Mouse (Mus musculus) lung, postnatal 0 days (tissue): Measurements from ENCODE around the gene Ece1. TPM values are rescaled to one million over a fixed set of nuclear protein-coding genes. Genes with fewer than 3 reads are reported as not detected.

Experiments
- ATAC-seq: fragments of 200-750 bp; cut with Nextera tagmentation; 2 replicates; pipeline ENCODE4 v1.8.0; 2017; ENCODE audit warnings: moderate library complexity
- DNase-seq: peaks from one replicate; pipeline ENCODE4 v3.0.0-alpha.2; 2016; ENCODE audit warnings: low spot score
- H3K27ac ChIP-seq: fragments of 300-500 bp; sonication (generic); 2 replicates; pipeline ENCODE4 v1.5.1; 2014; ENCODE audit warnings: antibody characterized with exemption, mild to moderate bottlenecking, low read length, mixed read lengths
- H3K27me3 ChIP-seq: fragments of 300-500 bp; sonication (generic); replicated peaks from 2 replicates; pipeline ENCODE4 v1.6.1; 2014; ENCODE audit warnings: low read length, mixed read lengths; ENCODE audit not compliant: insufficient read depth
- H3K36me3 ChIP-seq: fragments of 300-500 bp; sonication (generic); 2 replicates; pipeline ENCODE4 v1.6.1; 2014; ENCODE audit warnings: low read length, mixed read lengths; ENCODE audit not compliant: insufficient read depth
- H3K4me1 ChIP-seq: fragments of 300-500 bp; sonication (generic); 2 replicates; pipeline ENCODE4 v1.6.1; 2014; ENCODE audit warnings: antibody characterized with exemption, low read depth, low read length, mixed read lengths; ENCODE audit not compliant: insufficient read depth
- H3K4me2 ChIP-seq: fragments of 300-500 bp; sonication (generic); replicated peaks from 2 replicates; pipeline ENCODE4 v1.6.1; 2014; ENCODE audit warnings: low read depth, mild to moderate bottlenecking, low read length, moderate library complexity, mixed read lengths
- H3K4me3 ChIP-seq: fragments of 300-500 bp; sonication (generic); 2 replicates; pipeline ENCODE4 v1.5.1; 2014; ENCODE audit warnings: low read depth, low read length
- H3K9ac ChIP-seq: fragments of 300-500 bp; sonication (generic); replicated peaks from 2 replicates; pipeline ENCODE4 v1.6.1; 2014; ENCODE audit warnings: low read depth, mild to moderate bottlenecking
- H3K9me3 ChIP-seq: fragments of 300-500 bp; sonication (generic); 2 replicates; pipeline ENCODE4 v1.6.1; 2016; ENCODE audit warnings: low read length, mixed read lengths
- CTCF ChIP-seq: IDR thresholded peaks from 2 replicates; pipeline ENCODE4 v1.5.1; 2016; ENCODE audit warnings: antibody characterized with exemption, mild to moderate bottlenecking
- EP300 ChIP-seq: IDR thresholded peaks from 2 replicates; pipeline ENCODE4 v1.6.1; 2016; ENCODE audit warnings: antibody characterized with exemption, mild to moderate bottlenecking, control low read depth
- WGBS: fragments of 180-500 bp; shearing (Covaris S2); extraction: QIAGEN DNeasy Blood & Tissue Kit; methylation state at CpG from one replicate; pipeline ENCODE4 v1.1.7; 2014; 5-methylcytosine and 5-hydroxymethylcytosine counted together
- polyA plus RNA-seq: library from polyadenylated mRNA; unstranded; fragments of >200 nt; fragmentation: Nextera tagmentation; extraction: Ambion mirVana; gene quantifications from 2 replicates; pipeline ENCODE4 v1.2.1, GENCODE M21; 2015

Gene Ece1
- polyA plus RNA-seq, 1 experiment from 2014 or later, result 80.9 TPM

DNA sequence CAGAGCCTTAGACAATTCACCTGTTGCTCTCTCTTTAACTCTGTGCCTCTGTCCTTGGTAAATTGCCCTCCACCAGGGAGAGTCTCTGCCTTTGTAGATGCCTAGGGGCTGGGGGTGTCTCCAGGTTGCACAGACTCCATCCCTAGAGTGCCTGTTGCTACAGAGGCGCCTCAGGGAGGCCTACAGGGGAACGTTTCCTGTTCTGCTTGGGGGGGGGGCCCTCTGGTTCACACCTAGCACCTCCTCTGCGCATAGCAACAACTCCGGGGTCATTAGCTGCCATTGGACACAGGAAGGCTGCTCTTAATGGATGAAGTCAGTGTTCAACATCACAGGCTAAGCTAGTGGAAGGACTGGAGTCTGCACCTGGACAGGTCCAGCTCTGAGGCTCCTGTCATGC lies 12.8 kb downstream of the Ece1 start:
- no peak for DNase-seq
- Histone ChIP-seq H3K9ac (no peak overlapping the region), H3K27me3 (no peaks in the 10 kb centered on the region), H3K4me3 (no peak overlapping the region), H3K9me3 (no peaks in the 10 kb centered on the region), H3K4me2 (no peak overlapping the region), H3K36me3 (no peaks in the 10 kb centered on the region), H3K4me1 (peaks cover 5% of the 10 kb centered on the region; the same call in 1 of the 2 replicates), H3K27ac (no peak overlapping the region)
- no peak for ATAC-seq
- 33% methylated on average over 4 of the region's 4 CpGs for WGBS
- TF ChIP-seq EP300 (no peak), CTCF (no peak)

DNA sequence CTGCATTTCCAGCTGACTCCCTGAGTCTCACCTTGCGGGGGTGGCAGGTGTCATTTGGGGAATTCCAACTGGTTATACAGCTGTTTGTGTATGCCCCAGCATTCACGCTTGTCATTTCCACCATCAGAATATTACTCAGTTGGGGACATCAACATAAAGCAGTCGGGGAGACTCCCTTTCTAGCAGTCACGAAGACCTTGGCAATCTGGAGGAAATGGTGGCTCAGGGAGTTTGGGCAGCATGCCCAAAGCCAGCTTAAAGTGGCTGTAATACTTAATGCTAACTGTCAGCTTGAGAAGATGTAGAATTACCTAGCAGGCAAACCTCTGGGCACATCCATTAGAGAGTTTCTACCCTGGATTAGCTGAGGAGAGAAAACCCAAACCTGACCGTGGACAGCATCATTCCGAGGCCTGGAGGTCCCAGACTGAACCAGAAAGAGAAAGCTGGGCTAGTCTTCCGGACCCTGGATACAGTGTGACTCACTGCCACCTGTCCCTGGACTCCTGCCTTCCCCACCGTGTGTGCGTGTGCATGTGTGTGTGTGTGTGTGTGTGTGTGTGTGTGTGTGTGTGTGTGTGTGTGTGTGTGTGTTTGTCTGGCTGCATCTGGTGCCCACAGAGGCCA lies 13.5 kb downstream of the Ece1 start:
- H3K9me3 ChIP-seq, result no peaks in the 10 kb centered on the region
- ATAC-seq (no peak), DNase-seq (no peak)
- TF ChIP-seq CTCF (no peak), EP300 (no peak)
- H3K27ac ChIP-seq, result no peak overlapping the region
- H3K4me2 ChIP-seq, result no peak overlapping the region
- 49% methylated on average over 7 of the region's 9 CpGs for WGBS
- H3K9ac ChIP-seq, result no peak overlapping the region
- H3K4me1 ChIP-seq, result peaks cover 5% of the 10 kb centered on the region; the same call in 1 of the 2 replicates
- H3K36me3 ChIP-seq, result no peaks in the 10 kb centered on the region
- H3K4me3 ChIP-seq, result no peak overlapping the region
- no peaks in the 10 kb centered on the region for H3K27me3 ChIP-seq

DNA sequence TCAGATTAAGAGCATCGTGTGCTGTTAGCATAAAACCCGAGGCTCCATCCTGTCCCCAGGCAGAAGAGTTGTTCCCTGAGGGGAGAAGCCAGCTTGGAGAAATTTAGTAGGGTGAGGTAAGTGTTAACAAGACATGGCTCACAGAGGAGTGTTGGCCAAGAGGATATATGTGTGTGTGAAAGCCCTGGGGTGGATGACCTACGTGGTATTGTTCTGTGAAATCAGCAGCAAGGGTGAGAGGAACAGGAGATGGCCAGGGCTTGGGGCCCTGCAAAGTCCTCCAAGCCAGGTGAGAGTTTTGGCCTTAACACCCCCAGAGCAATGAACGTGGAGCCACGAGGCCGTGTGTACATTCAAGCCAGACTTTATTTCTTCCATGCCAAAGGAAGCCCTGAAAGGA lies 14.8 kb downstream of the Ece1 start:
- DNase-seq, result no peak
- no peak overlapping the region for H3K27ac ChIP-seq
- no peaks in the 10 kb centered on the region for H3K27me3 ChIP-seq
- WGBS, result 45% methylated on average over 6 of the region's 6 CpGs
- H3K4me3 ChIP-seq, result no peak overlapping the region
- peaks cover 5% of the 10 kb centered on the region; the same call in 1 of the 2 replicates for H3K4me1 ChIP-seq
- H3K36me3 ChIP-seq, result no peaks in the 10 kb centered on the region
- TF ChIP-seq CTCF (no peak), EP300 (no peak)
- no peaks in the 10 kb centered on the region for H3K9me3 ChIP-seq
- no peak overlapping the region for H3K4me2 ChIP-seq
- H3K9ac ChIP-seq, result no peak overlapping the region
- no peak for ATAC-seq

DNA sequence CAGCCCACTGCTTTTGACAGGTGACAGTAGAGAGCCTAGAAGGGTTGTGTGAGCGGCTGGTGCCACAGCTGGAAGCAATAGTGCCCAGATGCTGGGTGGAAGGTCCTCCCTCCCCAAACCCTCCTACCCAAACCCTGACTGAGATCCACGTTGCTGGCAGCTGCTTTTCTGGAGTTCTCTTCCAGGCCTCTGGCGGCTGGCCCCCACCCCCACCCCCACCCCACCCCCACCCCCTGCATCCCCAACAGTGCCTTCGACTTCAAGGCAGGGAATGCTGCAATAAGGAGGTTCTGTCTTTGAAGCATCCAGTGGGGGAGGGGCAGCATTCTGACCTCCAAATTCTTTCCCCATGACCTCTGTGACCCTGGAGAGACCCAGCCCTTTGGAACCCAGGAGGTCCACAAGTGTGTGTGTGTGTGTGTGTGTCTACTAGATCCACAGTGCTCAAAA lies 15.4 kb downstream of the Ece1 start:
- H3K4me2 ChIP-seq, result no peak overlapping the region

DNA sequence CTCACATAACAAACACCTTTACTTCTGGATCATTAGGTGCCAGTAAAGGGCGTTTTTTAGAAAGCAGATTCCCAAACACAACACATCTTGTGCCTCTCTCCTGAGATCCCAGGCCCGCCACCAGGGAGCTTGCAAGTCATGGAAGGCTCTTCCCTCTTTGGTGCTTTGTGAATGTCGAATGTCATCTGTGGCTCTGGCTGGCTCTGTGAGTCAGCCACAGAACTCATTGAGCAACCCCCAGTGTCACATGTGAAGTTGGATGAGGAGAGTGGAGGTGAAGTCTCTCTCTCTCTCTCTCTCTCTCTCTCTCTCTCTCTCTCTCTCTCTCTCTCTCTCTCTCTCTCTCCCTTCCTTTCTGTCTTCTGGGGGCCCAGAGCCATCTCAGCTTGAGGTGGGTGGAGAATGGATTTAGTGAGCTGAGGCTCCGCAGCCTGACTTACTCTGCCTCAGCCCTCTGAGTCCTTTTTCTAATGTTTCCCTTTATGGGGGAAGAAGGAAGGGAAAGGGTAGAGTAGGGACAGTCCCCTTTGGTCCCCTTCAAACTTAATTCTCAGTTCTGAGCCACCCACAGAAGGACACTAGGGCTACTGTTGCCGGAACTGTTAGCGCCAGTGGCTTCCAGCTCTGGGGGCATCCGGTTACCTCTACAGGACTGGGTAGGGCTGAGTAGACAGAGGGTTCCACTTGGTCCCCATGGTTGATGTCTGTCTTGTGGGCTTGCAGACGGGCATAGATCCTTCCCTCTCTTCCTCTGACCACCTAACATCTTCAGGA lies 17.5 kb downstream of the Ece1 start:
- Histone ChIP-seq H3K9me3 (no peaks in the 10 kb centered on the region), H3K27me3 (no peaks in the 10 kb centered on the region), H3K4me3 (no peak overlapping the region), H3K4me1 (peaks cover 5% of the 10 kb centered on the region; the same call in 1 of the 2 replicates), H3K36me3 (no peaks in the 10 kb centered on the region), H3K4me2 (no peak overlapping the region), H3K27ac (no peak overlapping the region), H3K9ac (no peak overlapping the region)
- DNase-seq (peak; percentile 38), ATAC-seq (peak; percentile 47; the same call in 1 of the 2 replicates)
- 79% methylated on average over 8 of the region's 8 CpGs for WGBS
- TF ChIP-seq EP300, result no peak
- no peak for TF ChIP-seq CTCF

More for the DNA sequence above, 15.4 kb downstream of the Ece1 start:
- WGBS, result 42% methylated on average over 4 of the region's 4 CpGs
- no peaks in the 10 kb centered on the region for H3K27me3 ChIP-seq
- DNase-seq (no peak), ATAC-seq (no peak)
- no peak overlapping the region for H3K4me3 ChIP-seq
- H3K9me3 ChIP-seq, result no peaks in the 10 kb centered on the region
- no peak for TF ChIP-seq CTCF
- TF ChIP-seq EP300, result no peak
- H3K4me1 ChIP-seq, result peaks cover 5% of the 10 kb centered on the region; the same call in 1 of the 2 replicates
- H3K9ac ChIP-seq, result no peak overlapping the region
- H3K27ac ChIP-seq, result no peak overlapping the region
- no peaks in the 10 kb centered on the region for H3K36me3 ChIP-seq

DNA sequence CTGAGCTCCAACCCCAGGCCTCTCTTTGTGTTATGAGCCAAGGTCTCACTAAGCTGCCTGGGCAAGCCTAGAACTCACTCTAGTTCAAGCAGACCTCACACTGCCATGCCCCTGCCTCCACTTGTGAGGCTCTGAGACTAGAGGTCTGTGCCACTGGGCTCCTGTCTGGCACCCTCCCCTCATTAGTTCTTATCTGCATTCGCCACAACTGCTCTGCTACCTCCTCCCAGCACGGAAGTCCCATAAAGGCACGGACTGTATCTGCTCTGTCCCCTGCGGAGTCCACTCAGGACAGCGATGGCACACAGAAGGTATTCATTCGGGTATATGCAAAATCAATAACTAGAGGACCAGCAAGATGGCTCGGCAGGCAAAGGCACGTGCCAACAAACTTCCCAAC lies 19.4 kb downstream of the Ece1 start:
- no peaks in the 10 kb centered on the region for H3K4me1 ChIP-seq
- WGBS, result 88% methylated on average over 8 of the region's 8 CpGs
- H3K36me3 ChIP-seq, result no peaks in the 10 kb centered on the region
- H3K9me3 ChIP-seq, result no peaks in the 10 kb centered on the region
- H3K4me3 ChIP-seq, result no peak overlapping the region
- TF ChIP-seq CTCF (no peak), EP300 (no peak)
- DNase-seq (no peak), ATAC-seq (no peak)
- no peak overlapping the region for H3K4me2 ChIP-seq
- no peak overlapping the region for H3K27ac ChIP-seq
- H3K9ac ChIP-seq, result no peak overlapping the region
- no peaks in the 10 kb centered on the region for H3K27me3 ChIP-seq
